Mouse (Mus musculus): Measurements from ENCODE around the gene Myo6. TPM values are rescaled to one million over a fixed set of nuclear protein-coding genes. Genes with fewer than 3 reads are reported as not detected.

The Myo6 gene
- polyA plus RNA-seq (2016; fragmentation: Nextera tagmentation; extraction: Ambion mirVana), result 8.8 and 11.2 TPM in 2 replicates

GRCm38 (mm10) chr9:80164611-80165474, at the start of gene Myo6:
Gene Myo6 (plus strand): TSS chr9:80165031.
- Histone ChIP-seq H3K36me3 (no peaks in the 10 kb centered on the region), H3K9me3 (no peaks in the 10 kb centered on the region), H3K27ac (peak within 1 kb of the TSS; percentile 88), H3K4me3 (peak within 1 kb of the TSS; percentile 79), H3K27me3 (ENCODE audit: insufficient read depth, poor library complexity, severe bottlenecking) (peaks cover 19% of the 10 kb centered on the region), H3K4me1 (replicated peaks) (peaks cover 6% of the 10 kb centered on the region; the same call in 1 of the 2 replicates)
- peak; percentile 97 for DNase-seq (ENCODE audit: low spot score)
- WGBS, result under 1% methylated on average over 67 of the region's 69 CpGs

- DNase-seq (ENCODE audit: low spot score), result no peak
- 77% methylated on average over 10 of the region's 10 CpGs for WGBS
These were observed 18.7 kb upstream of the Myo6 start for GRCm38 (mm10) chr9:80145992-80146587.

GRCm38 (mm10) chr9:80149594-80149993, 15.2 kb upstream of the Myo6 start:
- Histone ChIP-seq H3K4me1 (replicated peaks) (no peaks in the 10 kb centered on the region), H3K36me3 (peaks cover 62% of the 10 kb centered on the region), H3K27me3 (ENCODE audit: insufficient read depth, poor library complexity, severe bottlenecking) (no peaks in the 10 kb centered on the region), H3K27ac (no peak overlapping the region), H3K4me3 (no peak overlapping the region), H3K9me3 (no peaks in the 10 kb centered on the region)
- 91% methylated on average over 5 of the region's 5 CpGs for WGBS
- DNase-seq (ENCODE audit: low spot score), result no peak

More at GRCm38 (mm10) chr9:80145992-80146587, 18.7 kb upstream of the Myo6 start:
- Histone ChIP-seq H3K27ac (no peak overlapping the region), H3K36me3 (peaks cover 76% of the 10 kb centered on the region), H3K4me3 (no peak overlapping the region), H3K27me3 (ENCODE audit: insufficient read depth, poor library complexity, severe bottlenecking) (no peaks in the 10 kb centered on the region), H3K9me3 (no peaks in the 10 kb centered on the region), H3K4me1 (replicated peaks) (no peaks in the 10 kb centered on the region)

DNA sequence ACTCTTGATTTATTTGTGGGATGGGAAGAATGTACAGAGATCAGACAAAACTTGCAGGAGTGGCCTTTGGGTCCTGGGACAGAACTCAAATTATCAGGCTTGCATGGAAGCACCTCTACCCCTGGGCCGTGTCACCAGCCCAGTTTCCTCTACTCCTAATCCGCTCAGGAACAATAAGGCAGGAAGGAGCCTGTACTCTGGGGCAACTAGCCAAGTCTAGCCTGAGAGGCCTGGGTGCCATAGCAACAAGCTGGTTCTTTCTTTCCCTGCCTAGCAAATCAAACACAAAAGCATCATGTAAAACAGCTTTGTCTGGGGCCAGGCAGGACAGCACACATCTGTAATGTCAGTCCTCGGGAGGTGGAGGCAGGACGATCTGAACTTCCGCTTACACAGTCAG, 9.6 kb upstream of the Myo6 start:
- DNase-seq (ENCODE audit: low spot score), result peak; percentile 22
- Histone ChIP-seq H3K4me3 (no peak overlapping the region), H3K36me3 (peaks cover 32% of the 10 kb centered on the region), H3K27me3 (ENCODE audit: insufficient read depth, poor library complexity, severe bottlenecking) (no peaks in the 10 kb centered on the region), H3K27ac (no peak overlapping the region), H3K4me1 (replicated peaks) (no peaks in the 10 kb centered on the region), H3K9me3 (no peaks in the 10 kb centered on the region)
- WGBS, result 71% methylated on average over 5 of the region's 5 CpGs

DNA sequence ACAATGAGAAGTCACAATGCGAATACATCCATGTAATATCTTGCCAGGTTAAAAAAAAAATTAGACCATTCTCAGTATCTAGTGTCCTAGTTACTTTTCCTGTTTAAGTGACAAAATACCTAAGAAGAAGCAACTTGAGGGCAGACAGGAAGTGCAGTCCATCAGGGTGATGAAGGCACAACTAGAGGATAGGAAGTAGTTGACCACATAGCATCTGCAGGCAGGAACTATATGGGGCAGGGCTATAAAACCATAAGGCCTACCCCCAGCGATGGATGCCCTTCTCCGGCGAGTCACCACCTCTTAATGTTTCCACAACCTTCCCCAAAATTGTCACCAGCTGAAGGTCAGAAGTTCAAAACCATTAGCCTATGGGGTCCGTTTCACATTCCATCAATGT, 8.1 kb upstream of the Myo6 start:
- H3K27me3 ChIP-seq (ENCODE audit: insufficient read depth, poor library complexity, severe bottlenecking), result no peaks in the 10 kb centered on the region
- H3K4me1 ChIP-seq (replicated peaks), result no peaks in the 10 kb centered on the region
- peaks cover 31% of the 10 kb centered on the region for H3K36me3 ChIP-seq
- H3K9me3 ChIP-seq, result no peaks in the 10 kb centered on the region
- DNase-seq (ENCODE audit: low spot score), result no peak
- H3K4me3 ChIP-seq, result no peak overlapping the region
- WGBS, result 87% methylated on average over 5 of the region's 5 CpGs
- no peak overlapping the region for H3K27ac ChIP-seq

DNA sequence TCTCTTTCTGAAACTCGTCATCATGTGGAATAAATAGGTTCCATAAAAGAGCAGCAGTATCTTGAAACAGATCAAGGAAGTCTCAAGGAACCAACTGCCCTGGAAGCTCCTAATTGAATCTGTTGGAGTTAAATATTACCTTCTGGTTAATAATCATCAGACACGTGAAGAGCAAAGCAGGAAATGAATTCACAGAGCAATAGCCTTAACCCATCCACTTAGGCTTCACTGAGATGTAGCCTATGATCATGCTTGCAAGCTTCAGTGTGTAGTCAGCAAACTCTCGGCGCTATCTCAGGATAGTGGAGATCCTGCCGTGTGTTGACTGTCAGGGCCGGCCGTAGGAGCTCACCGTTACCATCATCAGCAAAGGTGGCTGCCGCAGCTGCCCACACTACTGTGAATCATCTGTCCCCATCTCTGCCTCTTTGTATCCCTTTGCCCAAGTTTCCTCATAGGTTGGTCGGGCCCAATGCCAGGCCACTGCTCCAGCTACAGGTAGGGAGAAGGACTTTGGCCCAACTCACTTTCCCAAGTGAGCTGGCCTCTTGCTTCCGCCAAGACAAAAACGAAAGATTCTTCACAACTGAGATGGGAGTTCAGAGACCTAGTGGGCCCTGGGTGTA, 6.9 kb upstream of the Myo6 start:
- H3K4me3 ChIP-seq, result no peak overlapping the region
- 92% methylated on average over 12 of the region's 12 CpGs for WGBS
- H3K9me3 ChIP-seq, result no peaks in the 10 kb centered on the region
- H3K4me1 ChIP-seq (replicated peaks), result no peaks in the 10 kb centered on the region
- no peak overlapping the region for H3K27ac ChIP-seq
- no peaks in the 10 kb centered on the region for H3K27me3 ChIP-seq (ENCODE audit: insufficient read depth, poor library complexity, severe bottlenecking)
- H3K36me3 ChIP-seq, result peaks cover 19% of the 10 kb centered on the region
- no peak for DNase-seq (ENCODE audit: low spot score)

DNA sequence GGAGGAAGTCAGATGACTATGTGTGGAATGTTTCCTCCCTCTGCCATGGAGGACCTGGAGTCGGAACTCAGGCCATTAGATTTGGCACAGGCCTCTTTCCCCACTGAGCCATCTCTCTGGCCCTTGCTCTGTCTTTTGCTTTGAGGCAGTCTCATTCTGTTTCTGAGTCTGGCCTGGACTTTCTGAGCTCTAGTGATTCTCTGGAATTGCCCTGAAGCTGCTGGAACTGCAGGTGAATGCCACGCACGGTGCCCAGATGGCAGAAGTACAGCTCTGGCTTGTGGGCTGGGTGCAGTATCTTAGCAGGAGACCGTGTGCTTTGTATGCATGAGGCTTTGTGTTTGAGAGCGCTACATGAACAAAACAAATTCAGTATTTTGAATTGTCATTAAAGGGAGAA, 5.9 kb upstream of the Myo6 start:
- WGBS, result 89% methylated on average over 5 of the region's 5 CpGs
- peaks cover under 1% of the 10 kb centered on the region; the same call in 1 of the 2 replicates for H3K4me1 ChIP-seq (replicated peaks)

DNA sequence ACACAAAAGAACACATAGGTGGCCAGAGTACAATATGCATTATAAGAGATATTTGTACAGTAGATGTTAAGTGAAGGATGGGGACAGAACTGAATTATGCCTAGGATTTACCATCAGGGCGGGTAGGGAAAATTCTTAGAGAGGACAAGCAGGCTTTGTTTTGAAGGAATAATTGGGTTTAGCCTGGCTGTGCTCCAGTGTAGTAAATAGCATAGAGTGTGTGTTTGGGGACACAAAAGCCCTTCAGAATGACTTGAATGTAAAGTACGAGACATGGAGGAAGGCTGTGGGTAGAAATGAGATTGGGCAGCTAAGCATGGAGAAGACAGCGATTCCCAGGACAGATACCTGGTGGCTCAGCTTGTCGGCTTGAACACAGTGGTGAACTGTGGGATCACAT, 3.4 kb upstream of the Myo6 start:
- Histone ChIP-seq H3K9me3 (no peaks in the 10 kb centered on the region), H3K4me3 (no peak overlapping the region), H3K4me1 (replicated peaks) (peaks cover 6% of the 10 kb centered on the region; the same call in 1 of the 2 replicates), H3K27me3 (ENCODE audit: insufficient read depth, poor library complexity, severe bottlenecking) (peaks cover 18% of the 10 kb centered on the region), H3K36me3 (no peaks in the 10 kb centered on the region), H3K27ac (no peak overlapping the region)
- no peak for DNase-seq (ENCODE audit: low spot score)
- WGBS, result 84% methylated on average over 4 of the region's 4 CpGs

More for the DNA sequence above, 5.9 kb upstream of the Myo6 start:
- Histone ChIP-seq H3K27me3 (ENCODE audit: insufficient read depth, poor library complexity, severe bottlenecking) (peaks cover 9% of the 10 kb centered on the region), H3K27ac (no peak overlapping the region), H3K9me3 (no peaks in the 10 kb centered on the region), H3K36me3 (peaks cover 13% of the 10 kb centered on the region; the same call in 1 of the 2 replicates), H3K4me3 (no peak overlapping the region)
- no peak for DNase-seq (ENCODE audit: low spot score)

DNA sequence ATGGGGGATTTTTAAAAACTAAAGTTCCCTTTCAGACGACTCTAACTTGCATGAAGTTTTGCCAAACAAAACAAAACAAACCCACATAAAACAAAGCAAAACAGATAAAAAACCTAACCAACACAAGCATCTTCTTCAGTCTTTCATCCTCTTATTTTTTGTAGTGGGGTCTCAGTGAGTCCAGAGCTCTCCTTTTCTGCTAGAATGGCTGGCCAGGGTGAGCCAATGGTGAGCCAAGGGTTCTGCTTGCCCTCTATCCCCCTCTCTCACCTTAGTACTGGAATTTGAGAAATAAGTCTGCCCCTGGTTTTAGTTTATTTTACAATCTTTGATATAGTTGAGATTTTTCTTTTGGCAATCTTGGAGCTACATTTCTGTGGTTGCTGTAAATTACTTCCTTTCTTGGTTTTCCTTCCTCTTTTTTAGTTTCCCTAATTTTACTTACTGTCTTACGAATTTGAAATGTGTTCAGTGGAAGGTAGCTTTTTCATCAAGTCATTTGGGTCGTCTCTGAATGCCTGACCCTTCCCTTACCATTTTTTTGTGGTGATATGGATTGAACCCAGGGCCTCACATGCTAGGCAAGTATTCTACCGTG, 1.6 kb upstream of the Myo6 start:
- peaks cover 19% of the 10 kb centered on the region for H3K27me3 ChIP-seq (ENCODE audit: insufficient read depth, poor library complexity, severe bottlenecking)
- no peak overlapping the region for H3K4me3 ChIP-seq
- H3K36me3 ChIP-seq, result no peaks in the 10 kb centered on the region
- no peaks in the 10 kb centered on the region for H3K9me3 ChIP-seq
- 86% methylated on average over 4 of the region's 4 CpGs for WGBS
- peaks cover 6% of the 10 kb centered on the region; the same call in 1 of the 2 replicates for H3K4me1 ChIP-seq (replicated peaks)
- no peak for DNase-seq (ENCODE audit: low spot score)
- H3K27ac ChIP-seq, result no peak overlapping the region

DNA sequence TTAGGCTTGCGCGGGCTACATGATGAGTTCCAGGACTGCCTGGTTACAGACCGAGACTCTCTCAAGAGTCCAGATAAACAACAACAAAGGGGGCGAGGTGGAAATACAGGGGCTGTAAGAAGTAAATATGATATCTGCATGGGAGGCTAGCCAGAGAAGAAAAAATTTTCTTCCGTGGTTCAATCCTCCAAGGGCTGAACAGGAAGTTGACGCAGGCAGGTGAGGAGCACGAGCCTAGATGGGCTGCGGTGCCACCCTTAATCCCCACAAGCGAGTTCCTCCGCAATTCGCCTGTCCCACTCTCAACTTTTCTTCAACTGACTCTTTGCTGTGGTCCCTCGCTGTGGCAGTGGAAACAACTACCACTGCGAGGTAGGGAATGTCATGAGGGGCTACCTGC, 640 bp upstream of the Myo6 start:
- H3K4me1 ChIP-seq (replicated peaks), result peaks cover 6% of the 10 kb centered on the region; the same call in 1 of the 2 replicates
- H3K36me3 ChIP-seq, result no peaks in the 10 kb centered on the region
- DNase-seq (ENCODE audit: low spot score), result no peak
- no peaks in the 10 kb centered on the region for H3K9me3 ChIP-seq
- H3K27ac ChIP-seq, result peak overlapping the region; percentile 88
- peak overlapping the region; percentile 79 for H3K4me3 ChIP-seq
- H3K27me3 ChIP-seq (ENCODE audit: insufficient read depth, poor library complexity, severe bottlenecking), result peaks cover 19% of the 10 kb centered on the region
- WGBS, result 4% methylated on average over 13 of the region's 13 CpGs

DNA sequence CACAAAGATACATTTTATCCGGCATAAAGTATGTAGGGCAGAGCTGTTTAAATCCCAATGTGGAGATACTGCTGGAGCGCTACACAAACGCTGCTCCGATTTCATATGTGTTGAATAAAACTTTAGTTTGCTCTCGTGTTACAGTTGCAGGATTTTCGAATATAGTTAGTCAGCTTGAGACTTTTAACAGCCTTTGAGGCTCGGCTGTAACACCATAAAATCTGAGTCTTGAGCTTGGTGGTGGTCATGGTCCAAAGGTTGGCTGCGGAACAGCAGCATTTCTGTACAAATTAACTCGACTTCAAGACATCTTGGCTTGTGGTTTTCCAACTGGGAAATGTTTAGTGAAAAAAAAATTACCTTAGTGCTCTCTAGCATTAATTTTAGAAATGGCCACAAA, 859 bp downstream of the Myo6 start:
- peaks cover 6% of the 10 kb centered on the region; the same call in 1 of the 2 replicates for H3K4me1 ChIP-seq (replicated peaks)
- DNase-seq (ENCODE audit: low spot score), result no peak
- 55% methylated on average over 9 of the region's 9 CpGs for WGBS
- peaks cover 19% of the 10 kb centered on the region for H3K27me3 ChIP-seq (ENCODE audit: insufficient read depth, poor library complexity, severe bottlenecking)
- no peaks in the 10 kb centered on the region for H3K9me3 ChIP-seq
- no peak overlapping the region for H3K27ac ChIP-seq
- peak overlapping the region; percentile 79 for H3K4me3 ChIP-seq
- H3K36me3 ChIP-seq, result no peaks in the 10 kb centered on the region

DNA sequence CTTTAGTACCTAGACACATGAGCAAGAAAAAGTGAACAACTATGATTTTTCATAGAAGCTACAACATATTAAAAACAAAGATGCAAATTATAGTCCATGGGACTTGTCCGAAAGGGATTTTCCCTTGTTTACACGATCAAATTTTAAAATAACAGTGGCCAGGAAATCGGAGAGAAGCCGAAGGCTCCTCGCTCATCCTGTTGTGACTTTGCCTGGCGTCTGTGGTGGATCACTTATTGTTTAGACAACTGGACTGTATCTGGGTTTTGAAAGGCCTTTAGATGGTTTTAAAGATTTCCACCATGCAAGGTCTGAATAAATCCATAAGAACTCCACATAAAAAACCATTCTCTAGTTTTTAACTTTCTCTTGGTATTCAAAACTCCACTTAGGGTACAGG, 1.6 kb downstream of the Myo6 start:
- H3K9me3 ChIP-seq, result no peaks in the 10 kb centered on the region
- 0 out of 2 replicates have a peak overlapping the region, but pooled peaks have one; percentile 79 for H3K4me3 ChIP-seq
- 72% methylated on average over 6 of the region's 6 CpGs for WGBS
- H3K27me3 ChIP-seq (ENCODE audit: insufficient read depth, poor library complexity, severe bottlenecking), result peaks cover 19% of the 10 kb centered on the region
- peaks cover 6% of the 10 kb centered on the region; the same call in 1 of the 2 replicates for H3K4me1 ChIP-seq (replicated peaks)
- no peak for DNase-seq (ENCODE audit: low spot score)
- no peak overlapping the region for H3K27ac ChIP-seq
- no peaks in the 10 kb centered on the region for H3K36me3 ChIP-seq

Measured in hindbrain, embryonic 10.5 days (tissue).